Mouse (Mus musculus): ENCODE measurements around the gene Yrdc.
A peak's percentile ranks its signal among the peaks of the same experiment; 100 is the strongest.

The Yrdc gene

GRCm38 (mm10) chr4:124850933-124851658 is 617 bp downstream of the Yrdc start, which contains the start of gene 1110065P20Rik:
Gene 1110065P20Rik (minus strand): TSS chr4:124851196.
- DNase-seq = peak; percentile 84 to 95

- no peak for DNase-seq
Measured at GRCm38 (mm10) chr4:124856294-124856693, 5.8 kb downstream of the Yrdc start.

- peak in 1 of 2 experiments; percentile 31 for DNase-seq
Measured at GRCm38 (mm10) chr4:124858370-124858769, 7.9 kb downstream of the Yrdc start.

GRCm38 (mm10) chr4:124860446-124860845 is 10.0 kb downstream of the Yrdc start:
- DNase-seq = peak; percentile 76 to 82

- no peak for DNase-seq
Measured at GRCm38 (mm10) chr4:124861283-124862188, 11.1 kb downstream of the Yrdc start, which contains the start of gene Maneal. Gene Maneal (minus strand): TSS chr4:124862171.

GRCm38 (mm10) chr4:124872719-124873118 is 22.2 kb downstream of the Yrdc start:
- DNase-seq = no peak

GRCm38 (mm10) chr4:124880599-124880998 is 30.1 kb downstream of the Yrdc start, which contains the start of gene Epha10:
Gene Epha10 (plus strand): TSS chr4:124880899.
- DNase-seq = no peak

- no peak for DNase-seq
Measured at GRCm38 (mm10) chr4:124881341-124881908, 30.9 kb downstream of the Yrdc start.

- DNase-seq = peak; percentile 35 to 54
Measured at GRCm38 (mm10) chr4:124882151-124882729, 31.8 kb downstream of the Yrdc start.

- DNase-seq = no peak
Measured at GRCm38 (mm10) chr4:124888702-124889101, 38.2 kb downstream of the Yrdc start.

- DNase-seq = no peak
Measured at GRCm38 (mm10) chr4:124889935-124890334, 39.5 kb downstream of the Yrdc start.

- DNase-seq = no peak
Measured at GRCm38 (mm10) chr4:124890831-124891230, 40.4 kb downstream of the Yrdc start.

- no peak for DNase-seq
Measured at GRCm38 (mm10) chr4:124893769-124894168, 43.3 kb downstream of the Yrdc start.

- no peak for DNase-seq
Measured at GRCm38 (mm10) chr4:124894508-124895428, 44.3 kb downstream of the Yrdc start.

GRCm38 (mm10) chr4:124898428-124898827 is 47.9 kb downstream of the Yrdc start:
- DNase-seq = no peak

GRCm38 (mm10) chr4:124899906-124900305 is 49.4 kb downstream of the Yrdc start:
- no peak for DNase-seq
